Mouse (Mus musculus) midbrain, embryonic 14.5 days (tissue): Measurements from ENCODE around the gene Palld. TPM values are rescaled to one million over a fixed set of nuclear protein-coding genes. Genes with fewer than 3 reads are reported as not detected.

Source experiments
- ATAC-seq: fragments of 200-750 bp; cut with Nextera tagmentation; 2 replicates; pipeline ENCODE4 v1.8.0; 2017; ENCODE audit warnings: moderate number of reproducible peaks, moderate library complexity; ENCODE audit not compliant: low FRiP score, low TSS enrichment
- DNase-seq: peaks from one replicate; pipeline ENCODE4 v3.0.0-alpha.2; 2015
- H3K27ac ChIP-seq: fragments of 300-500 bp; sonication (generic); replicated peaks from 2 replicates; pipeline ENCODE4 v1.5.1; 2014; ENCODE audit warnings: mild to moderate bottlenecking, low read depth, low read length, moderate library complexity
- H3K27me3 ChIP-seq: fragments of 300-500 bp; sonication (generic); 2 replicates; pipeline ENCODE4 v1.6.1; 2014; ENCODE audit warnings: low read length, control low read depth, mixed read lengths; ENCODE audit not compliant: control insufficient read depth, insufficient read depth
- H3K36me3 ChIP-seq: fragments of 300-500 bp; sonication (generic); 2 replicates; pipeline ENCODE4 v1.6.1; 2014; ENCODE audit warnings: low read length, control low read depth; ENCODE audit not compliant: control insufficient read depth, insufficient read depth
- H3K4me1 ChIP-seq: fragments of 300-500 bp; sonication (generic); 2 replicates; pipeline ENCODE4 v1.6.1; 2014; ENCODE audit warnings: mild to moderate bottlenecking, antibody characterized with exemption, low read length, control low read depth; ENCODE audit not compliant: control insufficient read depth, insufficient read depth
- H3K4me2 ChIP-seq: fragments of 300-500 bp; sonication (generic); 2 replicates; pipeline ENCODE4 v1.6.1; 2014; ENCODE audit warnings: mild to moderate bottlenecking, low read length, moderate library complexity
- H3K4me3 ChIP-seq: fragments of 300-500 bp; sonication (generic); replicated peaks from 2 replicates; pipeline ENCODE4 v1.5.1; 2014; ENCODE audit warnings: low read depth, low read length
- H3K9ac ChIP-seq: fragments of 300-500 bp; sonication (generic); replicated peaks from 2 replicates; pipeline ENCODE4 v1.6.1; 2014; ENCODE audit warnings: mild to moderate bottlenecking, low read length, moderate library complexity
- H3K9me3 ChIP-seq: fragments of 300-500 bp; sonication (generic); 2 replicates; pipeline ENCODE4 v1.6.1; 2016; ENCODE audit warnings: low read length, control low read depth, mixed read lengths; ENCODE audit not compliant: control insufficient read depth
- WGBS: fragments of 180-500 bp; shearing (Covaris S2); extraction: QIAGEN DNeasy Blood & Tissue Kit; methylation state at CpG from one replicate; pipeline ENCODE4 v1.1.7; 2014; 5-methylcytosine and 5-hydroxymethylcytosine counted together
- polyA plus RNA-seq: library from polyadenylated mRNA; unstranded; fragments of >200 nt; fragmentation: Nextera tagmentation; extraction: Ambion mirVana; gene quantifications from 2 replicates; pipeline ENCODE4 v1.2.1, GENCODE M21; 2014

Palld gene
- polyA plus RNA-seq, 1 experiment from 2014 or later: 19.4 TPM

GRCm38 (mm10) chr8:61561220-61561619, 341.3 kb downstream of the Palld start:
- 97% methylated on average over 5 of the region's 5 CpGs for WGBS
- no peak for ATAC-seq
- H3K36me3 ChIP-seq: no peaks in the 10 kb centered on the region

DNA sequence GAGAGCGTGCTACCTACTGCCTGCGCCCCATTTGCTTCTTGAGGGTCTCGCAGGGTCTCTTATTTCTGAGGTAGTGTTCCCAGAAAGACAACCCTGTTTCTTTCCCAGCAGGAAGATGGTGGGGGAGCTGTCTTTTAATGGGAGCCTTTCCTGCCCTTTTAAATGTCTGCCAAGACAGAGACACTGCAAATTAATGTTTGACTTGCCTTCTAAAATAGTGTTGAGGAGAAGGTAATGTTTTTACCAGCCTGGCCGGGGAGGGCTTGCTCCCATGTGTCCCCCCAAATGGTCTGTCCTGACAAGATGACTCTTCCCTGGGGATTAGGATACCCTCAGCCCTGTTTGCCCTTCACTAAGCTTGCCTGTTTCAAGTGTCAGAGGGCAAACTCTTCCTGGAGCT, 342.5 kb downstream of the Palld start:
- Histone ChIP-seq H3K36me3 (no peaks in the 10 kb centered on the region), H3K9me3 (no peaks in the 10 kb centered on the region), H3K4me1 (peaks cover 7% of the 10 kb centered on the region; the same call in 1 of the 2 replicates), H3K27ac (no peak overlapping the region), H3K4me3 (no peak overlapping the region), H3K4me2 (no peak overlapping the region), H3K27me3 (no peaks in the 10 kb centered on the region), H3K9ac (no peak overlapping the region)
- ATAC-seq (no peak), DNase-seq (no peak)
- 94% methylated on average over 4 of the region's 4 CpGs for WGBS

More at GRCm38 (mm10) chr8:61561220-61561619, 341.3 kb downstream of the Palld start:
- Histone ChIP-seq H3K27ac (no peak overlapping the region), H3K9me3 (no peaks in the 10 kb centered on the region), H3K4me3 (no peak overlapping the region), H3K4me1 (no peaks in the 10 kb centered on the region), H3K27me3 (no peaks in the 10 kb centered on the region), H3K9ac (no peak overlapping the region), H3K4me2 (no peak overlapping the region)
- DNase-seq: no peak

GRCm38 (mm10) chr8:61559450-61559849, 343.0 kb downstream of the Palld start:
- DNase-seq (no peak), ATAC-seq (no peak)
- WGBS: 83% methylated on average over 5 of the region's 5 CpGs
- H3K9ac ChIP-seq: no peak overlapping the region
- no peak overlapping the region for H3K4me2 ChIP-seq
- no peaks in the 10 kb centered on the region for H3K27me3 ChIP-seq
- H3K27ac ChIP-seq: no peak overlapping the region
- H3K9me3 ChIP-seq: no peaks in the 10 kb centered on the region
- no peak overlapping the region for H3K4me3 ChIP-seq
- H3K36me3 ChIP-seq: no peaks in the 10 kb centered on the region
- H3K4me1 ChIP-seq: peaks cover 9% of the 10 kb centered on the region; the same call in 1 of the 2 replicates

GRCm38 (mm10) chr8:61558051-61558846, 344.2 kb downstream of the Palld start:
- ATAC-seq: no peak
- DNase-seq: no peak
- H3K27me3 ChIP-seq: no peaks in the 10 kb centered on the region
- H3K4me3 ChIP-seq: no peak overlapping the region
- WGBS: 94% methylated on average over 12 of the region's 12 CpGs
- peaks cover 9% of the 10 kb centered on the region; the same call in 1 of the 2 replicates for H3K4me1 ChIP-seq
- no peaks in the 10 kb centered on the region for H3K9me3 ChIP-seq
- no peak overlapping the region for H3K4me2 ChIP-seq
- no peaks in the 10 kb centered on the region for H3K36me3 ChIP-seq
- H3K9ac ChIP-seq: no peak overlapping the region
- H3K27ac ChIP-seq: no peak overlapping the region

DNA sequence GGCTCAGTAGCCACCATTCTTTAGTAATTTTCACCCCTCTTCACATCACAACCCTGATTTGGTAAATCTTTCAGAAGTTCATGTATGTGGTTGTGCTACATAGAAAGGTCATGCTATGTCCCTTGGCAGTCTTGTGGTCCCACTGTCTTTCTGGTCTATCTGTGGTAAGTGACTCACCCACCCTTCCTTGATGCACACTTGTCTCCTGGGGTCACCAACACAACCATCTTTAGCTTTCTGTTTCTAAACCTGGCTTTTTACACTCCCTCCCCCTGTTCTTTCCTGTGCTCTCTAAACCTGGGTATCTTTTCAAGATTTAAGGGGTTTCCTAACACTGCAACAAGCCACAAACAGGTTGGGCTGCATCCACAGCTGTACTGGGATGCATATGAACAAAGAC, 345.5 kb downstream of the Palld start:
- H3K27me3 ChIP-seq: no peaks in the 10 kb centered on the region
- no peak overlapping the region for H3K27ac ChIP-seq
- no peak overlapping the region for H3K4me2 ChIP-seq
- no peaks in the 10 kb centered on the region for H3K9me3 ChIP-seq
- ATAC-seq (no peak), DNase-seq (no peak)
- H3K36me3 ChIP-seq: no peaks in the 10 kb centered on the region
- peaks cover 9% of the 10 kb centered on the region; the same call in 1 of the 2 replicates for H3K4me1 ChIP-seq
- H3K9ac ChIP-seq: no peak overlapping the region
- H3K4me3 ChIP-seq: no peak overlapping the region

DNA sequence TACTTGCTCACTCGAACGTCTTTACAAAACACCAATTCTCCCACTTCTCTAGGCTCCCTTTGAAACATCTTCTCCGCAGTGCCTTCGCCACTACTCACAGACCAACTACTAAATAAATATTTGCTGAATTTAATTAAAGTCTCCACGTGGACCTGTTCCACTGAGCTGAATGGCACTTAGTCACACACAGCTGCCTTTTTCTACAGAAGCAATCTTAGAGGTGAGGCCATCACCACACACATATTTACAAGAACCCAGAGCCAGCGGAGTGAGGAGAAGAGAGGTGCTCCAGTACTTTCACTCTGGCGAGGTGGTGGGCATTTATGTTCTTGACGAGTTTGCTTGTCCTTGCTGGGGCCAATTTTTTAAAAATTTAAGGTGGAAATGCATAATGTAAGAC, 346.3 kb downstream of the Palld start:
- ATAC-seq (no peak), DNase-seq (no peak)
- no peak overlapping the region for H3K27ac ChIP-seq
- H3K9me3 ChIP-seq: no peaks in the 10 kb centered on the region
- H3K4me1 ChIP-seq: peaks cover 9% of the 10 kb centered on the region; the same call in 1 of the 2 replicates
- 65% methylated on average over 8 of the region's 8 CpGs for WGBS
- no peak overlapping the region for H3K4me3 ChIP-seq
- no peak overlapping the region for H3K9ac ChIP-seq
- H3K4me2 ChIP-seq: no peak overlapping the region
- H3K27me3 ChIP-seq: no peaks in the 10 kb centered on the region
- H3K36me3 ChIP-seq: no peaks in the 10 kb centered on the region

GRCm38 (mm10) chr8:61555343-61555742, 347.1 kb downstream of the Palld start:
- H3K4me2 ChIP-seq: no peak overlapping the region
- H3K36me3 ChIP-seq: no peaks in the 10 kb centered on the region
- H3K9ac ChIP-seq: no peak overlapping the region
- 30% methylated on average over 6 of the region's 6 CpGs for WGBS
- DNase-seq: peak; percentile 47
- no peak overlapping the region for H3K27ac ChIP-seq
- no peak for ATAC-seq
- no peaks in the 10 kb centered on the region for H3K9me3 ChIP-seq
- H3K4me3 ChIP-seq: no peak overlapping the region
- H3K4me1 ChIP-seq: peaks cover 9% of the 10 kb centered on the region; the same call in 1 of the 2 replicates
- no peaks in the 10 kb centered on the region for H3K27me3 ChIP-seq

DNA sequence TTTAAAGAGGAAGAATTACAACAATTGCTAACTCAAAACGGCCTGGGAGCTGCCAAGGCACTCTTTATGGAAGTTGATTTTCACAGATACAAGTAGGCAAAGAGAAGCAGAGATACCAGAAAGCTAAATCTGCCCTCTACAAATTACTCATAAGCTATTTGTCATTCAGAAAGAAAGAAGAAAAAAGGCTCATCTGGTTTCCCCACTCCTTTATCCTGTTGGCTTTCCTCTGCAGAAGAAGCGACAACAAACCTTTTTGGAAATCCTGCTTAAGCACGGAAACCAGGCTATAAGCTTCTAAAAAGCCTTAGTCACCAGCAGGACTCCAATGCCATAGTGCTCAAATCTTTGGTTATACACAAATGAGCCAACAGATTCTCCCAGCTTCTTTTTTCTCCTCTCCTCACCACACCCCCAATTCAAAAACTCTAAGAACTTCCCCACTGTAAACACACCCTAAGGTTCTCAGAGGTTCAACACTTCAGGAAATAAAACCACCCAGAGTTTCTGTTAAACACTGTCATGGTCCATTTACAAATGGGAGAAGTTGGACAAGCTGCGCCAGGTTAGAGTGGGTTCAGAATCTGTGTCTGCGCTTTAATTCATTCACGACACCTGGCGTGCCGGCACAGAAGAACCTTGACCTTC, 349.6 kb downstream of the Palld start:
- H3K36me3 ChIP-seq: peaks cover 11% of the 10 kb centered on the region; the same call in 1 of the 2 replicates
- 83% methylated on average over 8 of the region's 8 CpGs for WGBS
- DNase-seq: no peak
- H3K27ac ChIP-seq: no peak overlapping the region
- H3K9ac ChIP-seq: no peak overlapping the region
- no peak overlapping the region for H3K4me2 ChIP-seq
- no peak overlapping the region for H3K4me3 ChIP-seq
- ATAC-seq: no peak
- 0 out of 2 replicates have a peak, but pooled peaks cover 8% of the 10 kb centered on the region for H3K9me3 ChIP-seq
- H3K4me1 ChIP-seq: peaks cover 9% of the 10 kb centered on the region; the same call in 1 of the 2 replicates
- H3K27me3 ChIP-seq: no peaks in the 10 kb centered on the region
